Mouse (Mus musculus) kidney, adult 10 weeks (tissue): Measurements from ENCODE around the gene Endog. TPM values are rescaled to one million over a fixed set of nuclear protein-coding genes. Genes with fewer than 3 reads are reported as not detected.

Experiments used
- polyA plus RNA-seq: library from polyadenylated mRNA; stranded (reverse); fragments of 350-450 nt; fragmentation: Illumina TruSeq; extraction: RNeasy Lipid Tissue Mini Kit (QIAGEN cat#74804); gene quantifications from one replicate; pipeline ENCODE4 v1.2.3, GENCODE M21; 2014; ENCODE audit warnings: low read depth, low replicate concordance

The Endog gene
- polyA plus RNA-seq, result not detected

DNA sequence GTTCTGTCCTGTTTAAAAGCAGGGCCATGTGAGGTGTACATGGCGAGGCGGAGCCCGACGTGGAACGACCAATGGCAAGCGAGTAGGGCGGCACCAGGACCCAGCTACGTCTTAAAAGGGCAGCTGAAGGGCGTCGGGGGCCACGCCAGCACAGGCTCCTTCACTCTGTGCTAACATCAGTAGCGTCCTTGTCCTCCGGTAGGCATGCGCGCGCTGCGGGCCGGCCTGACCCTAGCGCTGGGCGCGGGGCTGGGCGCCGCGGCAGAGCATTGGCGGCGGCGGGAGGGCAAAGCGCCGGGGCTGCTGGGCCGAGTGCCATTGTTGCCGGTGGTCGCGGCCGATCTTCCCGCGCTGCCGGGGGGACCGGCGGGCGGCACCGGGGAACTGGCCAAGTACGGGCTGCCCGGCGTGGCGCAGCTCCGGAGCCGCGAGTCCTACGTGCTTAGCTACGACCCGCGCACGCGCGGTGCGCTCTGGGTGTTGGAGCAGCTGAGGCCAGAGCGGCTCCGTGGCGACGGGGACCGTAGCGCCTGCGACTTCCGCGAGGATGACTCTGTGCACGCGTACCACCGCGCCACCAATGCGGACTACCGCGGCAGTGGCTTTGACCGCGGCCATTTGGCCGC is at the start of gene Endog:
Gene Endog (plus strand): TSS at position 123 of the 626 bp plus-strand sequence.

DNA sequence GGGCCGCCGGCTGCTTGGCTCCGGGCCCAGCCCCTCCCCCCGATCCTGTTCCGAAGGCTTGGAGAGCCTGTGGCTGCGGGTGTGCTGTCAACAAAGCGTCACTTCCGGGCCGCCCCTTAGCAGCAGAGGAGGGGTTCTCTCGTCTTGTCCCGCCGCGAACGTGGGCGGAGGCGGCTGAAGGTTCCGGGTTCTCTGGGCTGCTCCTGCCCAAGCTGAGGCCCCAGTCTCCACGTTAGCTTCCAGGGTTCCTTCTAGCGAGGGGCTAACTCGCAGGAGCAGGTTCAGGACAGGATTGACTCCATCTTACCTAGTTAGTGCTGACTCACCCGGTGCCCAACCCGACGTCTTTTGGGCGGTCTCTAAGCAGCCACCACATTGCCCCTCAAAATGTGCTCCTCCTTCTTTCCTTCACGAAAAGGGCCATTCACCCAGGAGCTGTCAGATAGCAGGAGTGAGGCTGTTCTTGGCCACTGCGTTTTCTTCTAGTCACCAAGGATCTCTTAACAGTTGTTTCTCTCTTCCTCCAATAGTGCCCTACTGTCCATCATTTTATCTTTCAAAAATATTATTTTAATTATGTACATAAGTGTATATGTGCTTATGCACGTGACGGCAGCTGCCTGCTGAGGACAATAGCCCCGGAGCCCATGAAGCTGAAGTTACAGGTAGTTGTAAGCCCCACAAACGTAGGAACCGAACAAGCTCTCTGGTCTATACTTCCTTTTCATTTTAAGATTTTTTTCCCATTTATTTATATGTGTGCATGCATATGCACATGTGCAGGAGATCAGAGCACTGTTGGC is 46.6 kb upstream of the Endog start, which contains the start of gene Zer1:
Gene Zer1 (minus strand): TSS at position 114 of the 803 bp plus-strand sequence.

DNA sequence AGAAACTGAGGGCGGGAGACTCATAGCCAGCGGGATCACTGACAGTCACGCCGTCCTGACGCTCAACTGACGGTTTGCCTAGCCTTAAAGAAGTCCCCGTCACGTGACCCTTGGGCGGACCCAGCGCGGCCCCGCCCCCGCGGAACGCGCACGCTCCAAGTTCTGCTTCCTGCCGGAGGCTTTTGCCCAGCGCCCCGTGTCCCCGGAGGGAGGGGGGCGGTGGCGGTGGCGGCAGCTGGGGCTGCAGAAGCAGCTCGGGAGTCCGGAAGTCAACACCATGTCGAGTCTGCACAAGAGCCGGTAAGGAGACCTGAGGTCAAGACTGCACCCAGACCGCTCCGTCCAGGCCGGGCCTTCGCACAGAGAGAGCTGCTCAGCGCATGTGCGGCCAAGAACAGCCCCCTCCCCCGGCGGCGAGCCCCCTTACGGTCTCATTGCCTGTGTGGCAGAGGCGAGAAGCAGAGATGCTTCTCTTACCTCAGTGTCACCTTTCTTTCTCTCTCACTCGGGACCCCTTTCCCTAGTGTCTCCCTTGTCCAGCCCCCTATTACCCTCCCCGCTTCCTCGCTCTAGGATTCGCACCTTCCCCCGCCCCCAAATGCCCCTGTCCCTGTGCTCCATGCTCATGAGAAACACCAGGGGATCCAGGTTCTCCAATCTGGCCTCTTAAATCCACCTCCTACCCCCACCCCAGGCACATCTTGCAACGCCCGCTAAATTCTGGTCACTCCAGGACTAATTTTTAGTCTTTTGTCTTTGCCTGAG is 37.5 kb upstream of the Endog start, which contains the start of gene Tbc1d13:
Gene Tbc1d13 (plus strand): TSS at position 134 of the 765 bp plus-strand sequence.

DNA sequence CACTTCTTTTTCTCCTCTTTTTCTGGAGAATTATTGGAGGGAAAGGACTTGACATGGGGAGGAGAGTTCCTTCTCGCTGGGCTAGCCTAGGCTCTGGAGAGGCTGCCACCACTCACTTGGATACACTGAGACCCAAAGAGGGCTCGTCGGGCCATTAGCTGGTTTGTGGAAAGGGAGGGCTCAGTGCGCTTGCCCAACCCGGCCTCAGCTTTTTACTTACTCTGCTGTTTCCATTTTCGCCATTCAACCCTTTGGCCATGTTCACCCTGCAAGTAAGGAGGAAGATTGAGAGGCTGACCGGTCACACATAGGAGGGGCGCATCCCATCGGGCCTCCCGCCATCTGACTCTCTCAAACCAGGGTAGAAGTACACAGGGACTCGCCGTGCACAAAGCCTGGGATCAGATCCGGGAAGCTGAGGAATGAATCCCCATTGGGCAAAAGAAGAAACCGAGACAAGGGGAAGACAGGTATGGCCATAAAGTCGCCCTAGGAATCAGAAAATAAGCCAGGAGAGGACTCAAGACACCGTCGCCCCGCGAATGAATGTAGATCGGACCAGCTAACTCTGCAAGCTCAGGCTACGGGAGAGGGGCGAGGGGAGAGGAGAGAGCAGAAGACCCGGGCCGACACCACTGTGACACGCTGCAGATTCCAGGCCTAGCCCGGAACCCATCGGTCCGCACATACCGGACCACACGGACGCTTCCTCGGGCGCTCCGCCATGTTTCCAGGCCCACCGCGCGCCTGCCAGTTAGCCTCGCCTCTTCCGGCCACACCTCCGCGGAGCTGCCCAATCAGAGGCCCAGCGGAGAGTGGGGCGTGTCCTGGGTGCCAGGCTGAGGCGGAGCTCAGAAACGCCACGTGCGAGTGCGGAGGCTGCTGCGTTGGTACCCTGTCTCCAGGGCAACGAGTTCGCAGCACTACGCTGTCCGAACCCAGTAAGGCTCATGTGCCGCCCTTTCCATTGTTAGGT is 6.7 kb downstream of the Endog start, which contains the start of gene Spout1:
Gene Spout1 (minus strand): TSS at position 760 of the 976 bp plus-strand sequence.

DNA sequence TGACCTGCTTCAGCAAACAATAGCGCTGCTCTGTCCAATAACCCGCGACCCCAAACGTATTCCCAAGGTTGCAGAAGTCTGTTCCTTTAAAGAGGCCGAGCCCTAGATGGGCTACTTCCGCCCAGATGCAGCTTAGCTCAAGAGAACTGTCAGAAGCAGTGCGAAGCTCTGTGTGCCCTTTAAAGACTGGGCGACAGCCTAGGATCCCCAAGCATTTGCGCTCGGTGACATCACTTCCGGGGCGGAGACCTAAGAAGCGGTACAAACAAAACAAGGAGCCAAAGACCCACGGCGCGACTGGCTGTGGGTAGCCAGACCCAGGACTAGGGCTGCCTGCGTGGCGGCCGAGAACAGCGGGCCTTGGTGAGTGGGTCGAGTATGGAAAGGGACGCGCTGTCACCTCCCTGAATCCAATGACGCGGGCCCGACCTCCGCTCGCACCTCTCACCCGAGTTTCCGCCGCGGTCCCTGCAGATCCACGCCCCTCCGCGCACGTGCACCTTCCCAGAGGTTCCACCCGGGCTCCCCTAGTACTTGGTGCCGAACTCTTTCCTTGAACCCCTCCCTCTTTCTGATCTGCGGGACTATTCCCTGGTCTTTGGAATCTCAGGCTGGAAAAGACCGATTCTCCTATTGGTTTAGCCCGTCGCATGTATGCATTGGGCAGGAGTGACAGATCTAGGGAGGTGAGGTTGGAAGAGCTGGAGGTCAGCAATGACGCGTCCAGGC is 34.5 kb downstream of the Endog start, which contains the start of gene Kyat1:
Gene Kyat1 (minus strand): TSS at position 219 of the 729 bp plus-strand sequence.

Other genes starting within 250 kb of the Endog start
- 13.0 TPM for gene Gle1, start 236.1 kb upstream of the Endog start, polyA plus RNA-seq
- 44.5 TPM for gene Sptan1, start 205.9 kb upstream of the Endog start, polyA plus RNA-seq
- 0.73 TPM for gene Wdr34, start 122.6 kb upstream of the Endog start, polyA plus RNA-seq
- gene Set, start 114.1 kb upstream of the Endog start, polyA plus RNA-seq, result 217 TPM
- gene Pkn3, start 93.8 kb upstream of the Endog start, polyA plus RNA-seq, result 0.16 TPM
- 1.6 TPM for gene Zdhhc12, start 77.8 kb upstream of the Endog start, polyA plus RNA-seq
- 1.6 TPM for gene Zer1, start 46.9 kb upstream of the Endog start, polyA plus RNA-seq
- gene Tbc1d13, start 37.7 kb upstream of the Endog start, polyA plus RNA-seq, result 30.0 TPM
- 0.61 TPM for gene Spout1, start 7.0 kb downstream of the Endog start, polyA plus RNA-seq
- 1.2 TPM for gene Kyat1, start 34.4 kb downstream of the Endog start, polyA plus RNA-seq
- 2.7 TPM for gene Lrrc8a, start 66.2 kb downstream of the Endog start, polyA plus RNA-seq
- not detected for gene Gm28035, start 69.1 kb downstream of the Endog start, polyA plus RNA-seq
- 20.0 TPM for gene Phyhd1, start 94.7 kb downstream of the Endog start, polyA plus RNA-seq
- not detected for gene Gm28038, start 109.5 kb downstream of the Endog start, polyA plus RNA-seq
- gene Dolk, start 114.8 kb downstream of the Endog start, polyA plus RNA-seq, result 8.1 TPM
- 8.9 TPM for gene Nup188, start 114.9 kb downstream of the Endog start, polyA plus RNA-seq
- 1.1 TPM for gene Sh3glb2, start 187.8 kb downstream of the Endog start, polyA plus RNA-seq
- 0.81 TPM for gene Miga2, start 192.7 kb downstream of the Endog start, polyA plus RNA-seq
- 0.65 TPM for gene Dolpp1, start 220.8 kb downstream of the Endog start, polyA plus RNA-seq
- 20.5 TPM for gene Crat, start 244.3 kb downstream of the Endog start, polyA plus RNA-seq
- 2.4 TPM for gene Ptpa, start 244.5 kb downstream of the Endog start, polyA plus RNA-seq